Mouse (Mus musculus): ENCODE measurements around the gene Polm. TPM values are rescaled to one million over a fixed set of nuclear protein-coding genes. Genes with fewer than 3 reads are reported as not detected.

The Polm gene
- polyA plus RNA-seq, 1 experiment from 2014 or later = 9.9 TPM

- peaks cover 19% of the 10 kb centered on the region for H3K4me1 ChIP-seq
- peak within 1 kb of the TSS; percentile 85 for H3K9ac ChIP-seq
- ATAC-seq (ENCODE audit: insufficient number of reproducible peaks, insufficient read depth, low FRiP score, low TSS enrichment) = peak; percentile 95
- peak within 1 kb of the TSS; percentile 91 for H3K27ac ChIP-seq
- H3K4me2 ChIP-seq (replicated peaks) = peak within 1 kb of the TSS; percentile 75
- WGBS = under 1% methylated on average over 74 of the region's 74 CpGs
- H3K27me3 ChIP-seq = no peaks in the 10 kb centered on the region
- peak within 1 kb of the TSS; percentile 85 for H3K4me3 ChIP-seq
- H3K36me3 ChIP-seq = peaks cover 22% of the 10 kb centered on the region
- no peaks in the 10 kb centered on the region for H3K9me3 ChIP-seq
Measured at GRCm38 (mm10) chr11:5788056-5789014, 49.5 kb downstream of the Polm start, which contains the start of gene Dbnl. Gene Dbnl (plus strand): TSS chr11:5788488.

- Histone ChIP-seq H3K36me3 (peaks cover 17% of the 10 kb centered on the region), H3K4me1 (peaks cover 19% of the 10 kb centered on the region), H3K4me2 (replicated peaks) (peak overlapping the region; percentile 75), H3K4me3 (peak overlapping the region; percentile 85), H3K9ac (peak overlapping the region; percentile 85), H3K9me3 (no peaks in the 10 kb centered on the region), H3K27me3 (no peaks in the 10 kb centered on the region), H3K27ac (peak overlapping the region; percentile 91)
- WGBS = 36% methylated on average over 8 of the region's 8 CpGs
- no peak for ATAC-seq (ENCODE audit: insufficient number of reproducible peaks, insufficient read depth, low FRiP score, low TSS enrichment)
Measured at GRCm38 (mm10) chr11:5787671-5788055, 50.2 kb downstream of the Polm start.

GRCm38 (mm10) chr11:5785732-5786131, 52.1 kb downstream of the Polm start:
- H3K36me3 ChIP-seq = 0 out of 2 replicates have a peak, but pooled peaks cover 1% of the 10 kb centered on the region
- H3K4me1 ChIP-seq = peaks cover 19% of the 10 kb centered on the region
- H3K9me3 ChIP-seq = no peaks in the 10 kb centered on the region
- no peak overlapping the region for H3K9ac ChIP-seq
- H3K27me3 ChIP-seq = no peaks in the 10 kb centered on the region
- ATAC-seq (ENCODE audit: insufficient number of reproducible peaks, insufficient read depth, low FRiP score, low TSS enrichment) = no peak
- H3K4me3 ChIP-seq = no peak overlapping the region
- no peak overlapping the region for H3K4me2 ChIP-seq (replicated peaks)
- no peak overlapping the region for H3K27ac ChIP-seq

- peaks cover 3% of the 10 kb centered on the region for H3K4me1 ChIP-seq
- 74% methylated on average over 8 of the region's 8 CpGs for WGBS
Measured at GRCm38 (mm10) chr11:5782199-5782944, 55.4 kb downstream of the Polm start.

GRCm38 (mm10) chr11:5780035-5780499, 57.7 kb downstream of the Polm start:
- no peak overlapping the region for H3K4me2 ChIP-seq (replicated peaks)
- ATAC-seq (ENCODE audit: insufficient number of reproducible peaks, insufficient read depth, low FRiP score, low TSS enrichment) = no peak
- H3K9me3 ChIP-seq = no peaks in the 10 kb centered on the region
- H3K27ac ChIP-seq = no peak overlapping the region
- H3K4me3 ChIP-seq = no peak overlapping the region
- H3K9ac ChIP-seq = 0 out of 2 replicates have a peak overlapping the region, but pooled peaks have one; percentile 2
- 90% methylated on average over 6 of the region's 6 CpGs for WGBS
- no peaks in the 10 kb centered on the region for H3K4me1 ChIP-seq
- no peaks in the 10 kb centered on the region for H3K36me3 ChIP-seq
- H3K27me3 ChIP-seq = no peaks in the 10 kb centered on the region

More at GRCm38 (mm10) chr11:5782199-5782944, 55.4 kb downstream of the Polm start:
- no peaks in the 10 kb centered on the region for H3K9me3 ChIP-seq
- no peaks in the 10 kb centered on the region for H3K27me3 ChIP-seq
- H3K4me2 ChIP-seq (replicated peaks) = no peak overlapping the region
- H3K9ac ChIP-seq = no peak overlapping the region
- no peak for ATAC-seq (ENCODE audit: insufficient number of reproducible peaks, insufficient read depth, low FRiP score, low TSS enrichment)
- H3K36me3 ChIP-seq = no peaks in the 10 kb centered on the region
- H3K4me3 ChIP-seq = no peak overlapping the region
- H3K27ac ChIP-seq = no peak overlapping the region

GRCm38 (mm10) chr11:5778481-5778880, 59.3 kb downstream of the Polm start:
- ATAC-seq (ENCODE audit: insufficient number of reproducible peaks, insufficient read depth, low FRiP score, low TSS enrichment) = no peak
- H3K9ac ChIP-seq = no peak overlapping the region; the same call in 1 of the 2 replicates
- no peaks in the 10 kb centered on the region for H3K27me3 ChIP-seq
- no peaks in the 10 kb centered on the region for H3K4me1 ChIP-seq
- H3K4me3 ChIP-seq = no peak overlapping the region
- no peak overlapping the region for H3K27ac ChIP-seq
- 57% methylated on average over 2 of the region's 2 CpGs for WGBS
- H3K9me3 ChIP-seq = no peaks in the 10 kb centered on the region
- no peaks in the 10 kb centered on the region for H3K36me3 ChIP-seq
- no peak overlapping the region for H3K4me2 ChIP-seq (replicated peaks)

Other genes starting within 250 kb of the Polm start
- gene Mrps24, start 122.3 kb downstream of the Polm start, polyA plus RNA-seq (2016; fragmentation: Nextera tagmentation; extraction: Ambion mirVana) = 184 and 189 TPM in 2 replicates
- 27.4 and 28.6 TPM in 2 replicates for gene Urgcp, start 75.6 kb downstream of the Polm start, polyA plus RNA-seq (2016; fragmentation: Nextera tagmentation; extraction: Ambion mirVana)
- 132 and 139 TPM in 2 replicates for gene Dbnl, start 49.5 kb downstream of the Polm start, polyA plus RNA-seq (2016; fragmentation: Nextera tagmentation; extraction: Ambion mirVana)
- 17.0 and 18.2 TPM in 2 replicates for gene Pgam2, start 34.3 kb downstream of the Polm start, polyA plus RNA-seq (2016; fragmentation: Nextera tagmentation; extraction: Ambion mirVana)
- gene Aebp1, start 23.9 kb upstream of the Polm start, polyA plus RNA-seq (2016; fragmentation: Nextera tagmentation; extraction: Ambion mirVana) = 28.5 and 29.1 TPM in 2 replicates
- gene Pold2, start 40.3 kb upstream of the Polm start, polyA plus RNA-seq (2016; fragmentation: Nextera tagmentation; extraction: Ambion mirVana) = 122 and 127 TPM in 2 replicates
- gene Myl7, start 60.8 kb upstream of the Polm start, polyA plus RNA-seq (2016; fragmentation: Nextera tagmentation; extraction: Ambion mirVana) = 2.0 and 3.2 TPM in 2 replicates
- gene Gck, start 112.1 kb upstream of the Polm start, polyA plus RNA-seq (2016; fragmentation: Nextera tagmentation; extraction: Ambion mirVana) = 2.7 and 3.5 TPM in 2 replicates
- gene Ykt6, start 117.7 kb upstream of the Polm start, polyA plus RNA-seq (2016; fragmentation: Nextera tagmentation; extraction: Ambion mirVana) = 57.7 and 58.2 TPM in 2 replicates
- gene Camk2b, start 228.3 kb upstream of the Polm start, polyA plus RNA-seq (2016; fragmentation: Nextera tagmentation; extraction: Ambion mirVana) = 2.4 and 2.6 TPM in 2 replicates

Measured in embryonic facial prominence, embryonic 12.5 days (tissue).